Mouse (Mus musculus): ENCODE measurements at regions not wholly inside any gene's neighbourhood (a gene's known extent, or its start where the extent isn't known, plus 50 kb on each side); places are given as distances from the start of the nearest gene placed in this dataset.

- TF ChIP-seq CTCF (IDR thresholded peaks at IDR 0.05; ENCODE audit: extremely low read depth, insufficient read length, insufficient replicate concordance, low read depth, low read length) (no peak), POLR2A (IDR thresholded peaks at IDR 0.05; ENCODE audit: low read depth, low read length) (no peak)
Measured at GRCm38 (mm10) chr3:80208028-80208427, 323.7 kb downstream of the Fam198b start.

Measured in small intestine, adult 2 months (tissue).